Mouse (Mus musculus): ENCODE results near the gene Gm11042. TPM values are rescaled to one million over a fixed set of nuclear protein-coding genes. Genes with fewer than 3 reads are reported as not detected.

Gm11042 gene
- polyA plus RNA-seq, 1 experiment from 2014 or later: not detected

DNA sequence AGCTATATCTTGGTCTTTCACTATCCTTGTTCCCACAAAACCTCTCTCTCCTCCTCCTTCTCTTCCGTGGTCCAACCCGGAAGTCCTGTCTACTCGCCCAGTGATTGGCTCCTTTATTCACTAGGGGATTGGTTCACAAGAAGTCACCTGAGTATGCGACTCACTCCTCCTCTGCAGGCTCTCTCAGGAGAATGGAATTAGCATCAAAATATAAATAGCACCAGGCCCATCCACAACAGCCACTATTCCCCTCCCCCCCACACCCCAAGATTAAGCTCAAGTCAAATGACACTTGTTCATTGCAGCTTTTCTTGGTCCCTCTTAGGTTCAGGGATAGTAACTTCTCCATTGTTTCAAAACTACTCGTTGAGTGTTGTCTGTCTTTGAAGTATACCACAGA, 5.8 kb upstream of the Gm11042 start:
- H3K27ac ChIP-seq: no peak overlapping the region
- H3K4me3 ChIP-seq: no peak overlapping the region
- ATAC-seq (ENCODE audit: insufficient number of reproducible peaks, insufficient read depth, low FRiP score, low TSS enrichment): no peak
- no peaks in the 10 kb centered on the region for H3K9me3 ChIP-seq
- H3K27me3 ChIP-seq: no peaks in the 10 kb centered on the region
- no peaks in the 10 kb centered on the region for H3K36me3 ChIP-seq
- H3K4me1 ChIP-seq: no peaks in the 10 kb centered on the region
- no peak overlapping the region for H3K9ac ChIP-seq
- H3K4me2 ChIP-seq (replicated peaks): no peak overlapping the region
- WGBS: 78% methylated on average over 5 of the region's 5 CpGs

GRCm38 (mm10) chr12:74320318-74320717, 4.1 kb upstream of the Gm11042 start:
- Histone ChIP-seq H3K27ac (no peak overlapping the region), H3K4me3 (no peak overlapping the region), H3K27me3 (no peaks in the 10 kb centered on the region), H3K9me3 (no peaks in the 10 kb centered on the region), H3K36me3 (no peaks in the 10 kb centered on the region), H3K4me1 (no peaks in the 10 kb centered on the region), H3K9ac (no peak overlapping the region), H3K4me2 (replicated peaks) (0 out of 2 replicates have a peak overlapping the region, but pooled peaks have one; percentile 9)
- WGBS: 19% methylated on average over 10 of the region's 10 CpGs
- ATAC-seq (ENCODE audit: insufficient number of reproducible peaks, insufficient read depth, low FRiP score, low TSS enrichment): no peak

GRCm38 (mm10) chr12:74316989-74317759, 980 bp upstream of the Gm11042 start:
- H3K36me3 ChIP-seq: no peaks in the 10 kb centered on the region
- peak overlapping the region; percentile 62; the same call in 1 of the 2 replicates for H3K9ac ChIP-seq
- H3K9me3 ChIP-seq: no peaks in the 10 kb centered on the region
- peak overlapping the region; percentile 75 for H3K4me2 ChIP-seq (replicated peaks)
- 17% methylated on average over 15 of the region's 15 CpGs for WGBS
- no peak overlapping the region for H3K27ac ChIP-seq
- H3K4me3 ChIP-seq: peak overlapping the region; percentile 44
- no peaks in the 10 kb centered on the region for H3K27me3 ChIP-seq
- H3K4me1 ChIP-seq: no peaks in the 10 kb centered on the region
- peak; percentile 64; the same call in 1 of the 2 replicates for ATAC-seq (ENCODE audit: insufficient number of reproducible peaks, insufficient read depth, low FRiP score, low TSS enrichment)

- 38% methylated on average over 2 of the region's 2 CpGs for WGBS
These were observed 973 bp downstream of the Gm11042 start for GRCm38 (mm10) chr12:74315221-74315620.

GRCm38 (mm10) chr12:74312611-74313010, 3.6 kb downstream of the Gm11042 start:
- no peaks in the 10 kb centered on the region for H3K36me3 ChIP-seq
- no peaks in the 10 kb centered on the region for H3K9me3 ChIP-seq
- H3K4me3 ChIP-seq: no peak overlapping the region
- no peaks in the 10 kb centered on the region for H3K4me1 ChIP-seq
- ATAC-seq (ENCODE audit: insufficient number of reproducible peaks, insufficient read depth, low FRiP score, low TSS enrichment): no peak
- H3K9ac ChIP-seq: no peak overlapping the region
- WGBS: 76% methylated on average over 3 of the region's 3 CpGs
- no peak overlapping the region for H3K27ac ChIP-seq
- no peaks in the 10 kb centered on the region for H3K27me3 ChIP-seq
- H3K4me2 ChIP-seq (replicated peaks): no peak overlapping the region

More at GRCm38 (mm10) chr12:74315221-74315620, 973 bp downstream of the Gm11042 start:
- Histone ChIP-seq H3K9me3 (no peaks in the 10 kb centered on the region), H3K4me2 (replicated peaks) (no peak overlapping the region), H3K4me1 (no peaks in the 10 kb centered on the region), H3K9ac (no peak overlapping the region), H3K4me3 (no peak overlapping the region), H3K27me3 (no peaks in the 10 kb centered on the region), H3K27ac (no peak overlapping the region), H3K36me3 (no peaks in the 10 kb centered on the region)
- no peak for ATAC-seq (ENCODE audit: insufficient number of reproducible peaks, insufficient read depth, low FRiP score, low TSS enrichment)

DNA sequence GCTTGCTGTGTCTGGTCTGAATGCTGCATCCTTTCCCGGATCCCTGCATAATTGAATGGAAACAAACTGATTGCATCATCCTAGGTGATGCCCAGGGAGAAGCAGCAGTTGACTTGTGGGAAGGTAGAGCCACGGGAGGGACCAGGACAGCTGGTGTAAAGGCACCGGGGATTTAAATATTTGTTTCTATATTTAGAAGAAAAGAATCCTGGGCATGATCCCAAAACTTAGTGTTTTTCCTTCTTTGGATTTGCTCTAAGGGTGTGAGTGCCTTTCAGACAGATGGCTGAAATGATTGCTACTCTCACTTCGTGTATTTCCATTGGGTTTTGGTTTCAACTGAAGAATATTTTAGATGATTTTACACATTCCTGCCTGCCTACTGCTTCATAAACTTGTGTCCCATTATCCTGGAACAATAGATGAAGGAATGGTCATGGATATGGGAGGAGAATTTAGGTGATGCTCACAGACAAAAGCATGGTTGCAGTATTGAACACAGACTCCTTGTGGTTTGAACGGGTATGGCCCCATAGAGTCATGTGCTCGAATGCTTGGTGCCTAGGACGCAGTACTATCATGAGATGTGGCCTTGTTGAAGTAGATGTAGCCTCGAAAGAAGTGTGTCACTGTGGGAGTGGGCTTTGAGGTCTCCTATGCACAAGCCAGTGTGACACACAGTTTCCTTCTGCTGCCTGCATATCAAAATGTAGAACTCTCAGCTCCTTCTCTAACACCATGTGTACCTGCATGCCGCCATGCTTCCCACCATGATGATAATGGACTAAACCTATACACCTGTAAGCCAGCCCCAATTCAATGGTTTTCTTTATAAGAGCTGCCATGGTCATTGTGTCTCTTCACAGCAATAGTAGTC, 12.5 kb downstream of the Gm11042 start:
- Histone ChIP-seq H3K4me3 (no peak overlapping the region), H3K36me3 (no peaks in the 10 kb centered on the region), H3K27ac (no peak overlapping the region), H3K9ac (no peak overlapping the region), H3K4me2 (replicated peaks) (no peak overlapping the region), H3K4me1 (no peaks in the 10 kb centered on the region), H3K27me3 (no peaks in the 10 kb centered on the region), H3K9me3 (no peaks in the 10 kb centered on the region)
- 77% methylated on average over 9 of the region's 9 CpGs for WGBS
- ATAC-seq (ENCODE audit: insufficient number of reproducible peaks, insufficient read depth, low FRiP score, low TSS enrichment): no peak

GRCm38 (mm10) chr12:74301559-74301958, 14.6 kb downstream of the Gm11042 start:
- Histone ChIP-seq H3K4me3 (no peak overlapping the region), H3K9ac (no peak overlapping the region), H3K4me1 (no peaks in the 10 kb centered on the region), H3K27me3 (no peaks in the 10 kb centered on the region), H3K4me2 (replicated peaks) (no peak overlapping the region), H3K36me3 (no peaks in the 10 kb centered on the region), H3K27ac (no peak overlapping the region), H3K9me3 (no peaks in the 10 kb centered on the region)
- no peak for ATAC-seq (ENCODE audit: insufficient number of reproducible peaks, insufficient read depth, low FRiP score, low TSS enrichment)
- 85% methylated on average over 6 of the region's 6 CpGs for WGBS

GRCm38 (mm10) chr12:74296374-74296773, 19.8 kb downstream of the Gm11042 start:
- Histone ChIP-seq H3K4me3 (no peak overlapping the region), H3K4me1 (no peaks in the 10 kb centered on the region), H3K36me3 (no peaks in the 10 kb centered on the region), H3K9ac (no peak overlapping the region), H3K4me2 (replicated peaks) (no peak overlapping the region), H3K27me3 (0 out of 2 replicates have a peak, but pooled peaks cover 2% of the 10 kb centered on the region), H3K27ac (no peak overlapping the region), H3K9me3 (no peaks in the 10 kb centered on the region)
- WGBS: 42% methylated on average over 5 of the region's 5 CpGs
- no peak for ATAC-seq (ENCODE audit: insufficient number of reproducible peaks, insufficient read depth, low FRiP score, low TSS enrichment)

DNA sequence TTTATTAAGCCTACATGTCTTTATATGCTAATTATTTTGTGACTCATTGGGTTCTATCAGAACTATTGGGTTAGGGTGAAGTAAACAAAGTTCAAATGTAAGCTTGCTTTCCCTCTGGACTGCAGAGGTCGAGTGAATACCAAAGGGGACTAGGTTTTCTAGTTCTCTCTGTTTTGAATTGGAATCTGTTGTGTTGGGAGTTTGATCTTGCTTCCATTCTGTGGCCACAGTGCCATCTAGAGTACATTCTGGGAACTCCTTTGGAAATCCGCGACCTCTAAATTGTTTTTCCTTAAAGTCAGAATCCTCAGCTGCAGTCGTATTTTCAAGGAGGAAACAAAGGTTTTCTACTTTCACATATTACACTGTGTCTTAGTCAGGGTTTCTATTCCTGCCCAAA, 22.6 kb downstream of the Gm11042 start:
- H3K4me1 ChIP-seq: no peaks in the 10 kb centered on the region
- no peaks in the 10 kb centered on the region for H3K9me3 ChIP-seq
- H3K27ac ChIP-seq: no peak overlapping the region
- H3K36me3 ChIP-seq: no peaks in the 10 kb centered on the region
- 7% methylated on average over 4 of the region's 4 CpGs for WGBS
- H3K27me3 ChIP-seq: 0 out of 2 replicates have a peak, but pooled peaks cover 2% of the 10 kb centered on the region
- H3K4me3 ChIP-seq: no peak overlapping the region
- H3K9ac ChIP-seq: no peak overlapping the region
- no peak for ATAC-seq (ENCODE audit: insufficient number of reproducible peaks, insufficient read depth, low FRiP score, low TSS enrichment)
- no peak overlapping the region for H3K4me2 ChIP-seq (replicated peaks)

- H3K36me3 ChIP-seq: no peaks in the 10 kb centered on the region
- no peaks in the 10 kb centered on the region for H3K9me3 ChIP-seq
- H3K27me3 ChIP-seq: peaks cover 5% of the 10 kb centered on the region; the same call in 1 of the 2 replicates
- H3K4me2 ChIP-seq (replicated peaks): no peak overlapping the region
- no peaks in the 10 kb centered on the region for H3K4me1 ChIP-seq
- no peak overlapping the region for H3K4me3 ChIP-seq
- 82% methylated on average over 4 of the region's 4 CpGs for WGBS
- H3K27ac ChIP-seq: no peak overlapping the region
- no peak for ATAC-seq (ENCODE audit: insufficient number of reproducible peaks, insufficient read depth, low FRiP score, low TSS enrichment)
- H3K9ac ChIP-seq: no peak overlapping the region
These were observed 25.2 kb downstream of the Gm11042 start for GRCm38 (mm10) chr12:74290983-74291382.

GRCm38 (mm10) chr12:74284685-74285054, 31.5 kb downstream of the Gm11042 start:
- Histone ChIP-seq H3K4me1 (0 out of 2 replicates have a peak, but pooled peaks cover 3% of the 10 kb centered on the region), H3K36me3 (no peaks in the 10 kb centered on the region), H3K4me3 (peak overlapping the region; percentile 39), H3K4me2 (replicated peaks) (peak overlapping the region; percentile 84), H3K27ac (no peak overlapping the region), H3K9ac (no peak overlapping the region), H3K9me3 (no peaks in the 10 kb centered on the region), H3K27me3 (peaks cover 20% of the 10 kb centered on the region)
- 5% methylated on average over 11 of the region's 11 CpGs for WGBS
- no peak for ATAC-seq (ENCODE audit: insufficient number of reproducible peaks, insufficient read depth, low FRiP score, low TSS enrichment)

Measured in embryonic facial prominence, embryonic 12.5 days (tissue).